Mouse (Mus musculus): ENCODE results near the gene Cadps. TPM values are rescaled to one million over a fixed set of nuclear protein-coding genes. Genes with fewer than 3 reads are reported as not detected.

Gene Cadps
- polyA plus RNA-seq, 2 experiments, result 0.01 TPM; not detected in 1

DNA sequence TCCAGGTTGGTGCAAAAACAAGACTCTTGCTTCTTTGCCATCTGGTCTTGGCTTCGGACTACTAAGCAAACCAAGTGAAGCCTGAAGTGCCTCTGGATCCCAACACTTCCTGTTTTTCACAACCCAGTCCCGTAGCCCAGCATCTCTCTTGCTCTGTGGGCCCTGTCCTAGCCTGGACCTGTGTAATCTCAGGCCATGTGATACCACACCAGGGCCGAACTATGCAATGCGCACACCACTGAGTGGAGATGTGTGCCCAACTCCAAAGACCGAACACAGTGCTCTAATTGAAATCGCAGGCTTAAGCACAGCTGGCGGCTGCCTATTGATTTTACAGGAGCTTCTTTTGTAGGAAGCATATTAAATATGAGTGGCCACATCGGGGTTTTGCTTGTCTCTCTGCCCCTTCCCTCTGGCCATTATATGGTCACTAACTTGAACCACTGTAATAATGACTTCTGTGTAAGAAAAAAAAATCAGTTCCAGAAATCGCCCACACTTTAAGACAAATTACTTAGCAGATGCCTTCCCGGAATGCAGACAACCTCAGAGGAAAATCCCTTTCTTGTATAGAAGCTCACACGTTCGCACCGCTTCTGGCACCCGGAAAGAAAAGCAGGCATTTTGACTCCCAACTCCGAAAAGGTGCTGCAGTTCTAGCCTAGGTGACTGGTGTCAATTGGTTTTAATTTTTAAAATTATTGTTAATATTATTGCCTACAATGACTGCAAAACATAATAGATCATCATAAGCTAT, 473.4 kb downstream of the Cadps start:
- no peak overlapping the region for H3K9ac ChIP-seq (replicated peaks)
- H3K9me3 ChIP-seq (ENCODE audit: control insufficient read depth, low read length), result no peaks in the 10 kb centered on the region
- no peaks in the 10 kb centered on the region for H3K4me1 ChIP-seq (replicated peaks; ENCODE audit: control insufficient read depth in 2 of 2, insufficient read depth in 2 of 2, low read length in 1 of 2)
- no peaks in the 10 kb centered on the region for H3K36me3 ChIP-seq (replicated peaks; ENCODE audit: control insufficient read depth, insufficient read depth, low read depth)
- no peak for TF ChIP-seq CTCF (IDR thresholded peaks at IDR 0.05; ENCODE audit: low read depth)
- no peak for TF ChIP-seq EP300 (IDR thresholded peaks at IDR 0.05; ENCODE audit: low read depth)
- no peak overlapping the region for H3K27ac ChIP-seq
- H3K27me3 ChIP-seq (ENCODE audit: control insufficient read depth, insufficient read depth, low read length), result peaks cover 67% of the 10 kb centered on the region
- ATAC-seq (ENCODE audit: insufficient read depth), result no peak
- H3K4me3 ChIP-seq (ENCODE audit: insufficient read depth in 1 of 2, low read depth in 2 of 2, low read length in 2 of 2), result no peak overlapping the region
- 5% methylated on average over 15 of the region's 15 CpGs for WGBS (ENCODE audit: insufficient replicate concordance)
- no peak overlapping the region for H3K4me2 ChIP-seq (ENCODE audit: low read depth)
- DNase-seq (ENCODE audit: low read depth in 3 of 3, low spot score in 3 of 3), result no peak

DNA sequence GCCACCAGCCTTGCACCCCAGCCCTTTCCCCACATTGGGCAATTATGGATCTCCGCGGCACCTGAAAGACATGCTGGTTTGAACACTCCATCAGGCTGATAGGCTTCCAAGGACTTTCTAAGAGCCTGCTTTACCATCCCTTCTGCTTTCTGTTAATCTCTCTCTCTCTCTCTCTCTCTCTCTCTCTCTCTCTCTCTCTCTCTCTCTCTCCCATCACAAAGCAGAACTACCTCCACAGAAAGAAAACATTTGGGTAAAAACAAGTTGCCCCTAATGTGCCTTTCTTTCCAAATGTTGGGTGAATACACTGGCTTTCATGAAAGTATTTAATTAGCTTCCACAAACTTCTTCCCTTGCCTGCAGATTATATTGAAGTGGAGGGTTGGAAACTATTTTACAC, 474.8 kb downstream of the Cadps start, which contains the start of gene Fezf2:
Gene Fezf2, minus strand, starts transcription at position 101 of the 400 bp plus-strand sequence.
- no peak within 1 kb of the TSS for H3K27ac ChIP-seq
- no peak within 1 kb of the TSS for H3K4me3 ChIP-seq (ENCODE audit: insufficient read depth in 1 of 2, low read depth in 2 of 2, low read length in 2 of 2)
- TF ChIP-seq CTCF (IDR thresholded peaks at IDR 0.05; ENCODE audit: low read depth) (no peak), EP300 (IDR thresholded peaks at IDR 0.05; ENCODE audit: low read depth) (no peak)
- 0% methylated on average over 2 of the region's 2 CpGs for WGBS (ENCODE audit: insufficient replicate concordance)
- peaks cover 81% of the 10 kb centered on the region for H3K27me3 ChIP-seq (ENCODE audit: control insufficient read depth, insufficient read depth, low read length)
- no peaks in the 10 kb centered on the region for H3K9me3 ChIP-seq (ENCODE audit: control insufficient read depth, low read length)
- no peaks in the 10 kb centered on the region for H3K36me3 ChIP-seq (replicated peaks; ENCODE audit: control insufficient read depth, insufficient read depth, low read depth)
- DNase-seq (ENCODE audit: low read depth in 3 of 3, low spot score in 3 of 3) (no peak), ATAC-seq (ENCODE audit: insufficient read depth) (no peak)
- no peak within 1 kb of the TSS for H3K4me2 ChIP-seq (ENCODE audit: low read depth)
- no peaks in the 10 kb centered on the region for H3K4me1 ChIP-seq (replicated peaks; ENCODE audit: control insufficient read depth in 2 of 2, insufficient read depth in 2 of 2, low read length in 1 of 2)
- no peak within 1 kb of the TSS for H3K9ac ChIP-seq (replicated peaks)

DNA sequence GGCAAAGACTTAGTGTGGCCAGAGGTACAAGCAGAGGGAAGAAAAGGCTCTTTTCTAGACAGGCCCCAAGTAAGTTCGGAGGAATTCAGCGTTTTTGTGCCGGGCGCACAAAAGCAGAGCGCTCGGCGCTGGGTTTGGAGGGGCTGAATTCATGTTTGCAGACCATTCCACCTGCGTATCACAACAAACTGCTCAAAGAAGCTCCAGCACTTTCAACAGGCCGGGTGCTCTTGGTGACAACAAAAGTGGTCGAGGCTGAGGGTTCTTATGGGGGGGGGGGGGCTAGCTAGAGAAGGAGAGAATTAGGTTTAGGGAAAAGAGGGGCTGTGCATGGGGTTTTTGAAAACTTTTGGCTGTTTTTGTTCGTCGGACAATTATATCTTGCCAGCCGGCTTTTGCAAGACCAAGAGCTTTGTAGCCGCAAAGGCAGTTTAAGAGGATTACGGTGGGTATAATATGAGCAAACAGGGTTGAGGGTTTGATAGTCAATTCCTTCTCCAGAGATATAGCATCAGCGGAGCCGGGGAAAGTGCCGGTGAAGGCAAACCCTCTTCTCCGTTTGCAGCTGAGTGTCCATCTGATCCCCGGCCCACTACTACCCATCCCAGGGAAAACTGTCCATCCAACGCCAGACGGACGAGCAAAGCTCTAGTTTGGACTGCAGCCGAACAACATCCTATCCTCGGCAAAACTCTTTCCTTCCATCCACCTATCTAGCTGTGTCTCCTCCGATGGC, 475.8 kb downstream of the Cadps start:
- no peak overlapping the region for H3K27ac ChIP-seq
- H3K36me3 ChIP-seq (replicated peaks; ENCODE audit: control insufficient read depth, insufficient read depth, low read depth), result no peaks in the 10 kb centered on the region
- H3K4me1 ChIP-seq (replicated peaks; ENCODE audit: control insufficient read depth in 2 of 2, insufficient read depth in 2 of 2, low read length in 1 of 2), result no peaks in the 10 kb centered on the region
- peaks cover 90% of the 10 kb centered on the region for H3K27me3 ChIP-seq (ENCODE audit: control insufficient read depth, insufficient read depth, low read length)
- no peaks in the 10 kb centered on the region for H3K9me3 ChIP-seq (ENCODE audit: control insufficient read depth, low read length)
- TF ChIP-seq CTCF (IDR thresholded peaks at IDR 0.05; ENCODE audit: low read depth) (no peak), EP300 (IDR thresholded peaks at IDR 0.05; ENCODE audit: low read depth) (no peak)
- no peak overlapping the region for H3K9ac ChIP-seq (replicated peaks)
- no peak overlapping the region for H3K4me3 ChIP-seq (ENCODE audit: insufficient read depth in 1 of 2, low read depth in 2 of 2, low read length in 2 of 2)
- DNase-seq (ENCODE audit: low read depth in 3 of 3, low spot score in 3 of 3) (no peak), ATAC-seq (ENCODE audit: insufficient read depth) (no peak)
- H3K4me2 ChIP-seq (ENCODE audit: low read depth), result no peak overlapping the region
- WGBS (ENCODE audit: insufficient replicate concordance), result 2% methylated on average over 26 of the region's 26 CpGs

DNA sequence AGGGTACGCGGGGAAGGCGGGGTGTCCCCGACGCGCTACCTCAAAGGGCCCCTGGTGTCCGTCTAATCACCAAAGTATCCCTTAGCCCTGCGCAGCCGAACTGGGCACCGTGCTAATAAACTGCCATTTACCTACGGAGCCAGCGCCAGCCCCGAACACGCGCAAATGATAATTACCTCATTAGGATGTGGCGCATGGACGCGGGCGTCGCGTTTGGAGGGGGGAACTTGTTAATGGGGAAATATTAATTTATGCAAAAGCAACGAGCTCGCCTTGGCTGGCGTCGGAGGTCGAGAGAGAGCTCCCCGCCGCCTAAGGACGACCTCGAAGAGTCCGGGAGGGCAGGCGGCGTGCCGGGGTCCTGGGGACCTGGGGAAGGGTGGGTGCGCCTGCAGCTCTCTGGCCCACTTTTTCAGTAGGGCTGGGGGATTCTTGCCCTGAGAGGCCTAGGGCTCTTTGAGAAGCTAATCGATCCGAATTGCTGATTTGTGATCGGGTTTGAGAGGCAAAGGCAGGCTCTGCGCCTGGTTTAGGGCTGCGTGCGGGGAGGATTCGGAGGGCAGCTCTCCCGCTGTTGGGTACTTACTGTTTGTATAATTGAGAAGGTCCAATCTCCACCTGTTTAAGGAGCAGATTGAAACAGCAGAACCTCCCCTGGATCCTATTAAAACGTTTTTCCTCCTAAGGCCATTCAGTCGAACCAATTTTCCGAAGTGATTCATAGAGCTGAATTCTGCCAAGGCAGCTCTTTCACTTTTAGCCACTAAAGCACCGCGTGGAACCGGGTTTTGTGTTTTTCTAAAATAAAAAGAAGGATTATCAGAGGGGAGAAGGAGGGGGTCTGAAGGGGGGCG, 476.6 kb downstream of the Cadps start:
- H3K9ac ChIP-seq (replicated peaks), result no peak overlapping the region
- no peaks in the 10 kb centered on the region for H3K36me3 ChIP-seq (replicated peaks; ENCODE audit: control insufficient read depth, insufficient read depth, low read depth)
- H3K27ac ChIP-seq, result no peak overlapping the region
- H3K4me1 ChIP-seq (replicated peaks; ENCODE audit: control insufficient read depth in 2 of 2, insufficient read depth in 2 of 2, low read length in 1 of 2), result no peaks in the 10 kb centered on the region
- 1% methylated on average over 50 of the region's 50 CpGs for WGBS (ENCODE audit: insufficient replicate concordance)
- H3K9me3 ChIP-seq (ENCODE audit: control insufficient read depth, low read length), result no peaks in the 10 kb centered on the region
- H3K27me3 ChIP-seq (ENCODE audit: control insufficient read depth, insufficient read depth, low read length), result peaks cover 96% of the 10 kb centered on the region
- ATAC-seq (ENCODE audit: insufficient read depth), result no peak
- no peak for DNase-seq (ENCODE audit: low read depth in 3 of 3, low spot score in 3 of 3)
- TF ChIP-seq CTCF (IDR thresholded peaks at IDR 0.05; ENCODE audit: low read depth) (no peak), EP300 (IDR thresholded peaks at IDR 0.05; ENCODE audit: low read depth) (no peak)
- H3K4me2 ChIP-seq (ENCODE audit: low read depth), result no peak overlapping the region
- H3K4me3 ChIP-seq (ENCODE audit: insufficient read depth in 1 of 2, low read depth in 2 of 2, low read length in 2 of 2), result no peak overlapping the region

All from liver, embryonic 14.5 days (tissue).